Mouse (Mus musculus): ENCODE results near the gene Arid3c. TPM values are rescaled to one million over a fixed set of nuclear protein-coding genes. Genes with fewer than 3 reads are reported as not detected.
A peak's percentile ranks its signal among the peaks of the same experiment; 100 is the strongest.

Arid3c gene
- total and polyA plus RNA-seq, 3 experiments: not detected

- TF ChIP-seq MAX (IDR thresholded peaks at IDR 0.05; ENCODE audit: low read length): no peak
These were observed 16.7 kb downstream of the Arid3c start (continued) for GRCm38 (mm10) chr4:41714276-41714675.

GRCm38 (mm10) chr4:41713197-41714067 is 17.5 kb downstream of the Arid3c start, which contains the start of gene Rpp25l:
TSS of gene Rpp25l (minus strand) at chr4:41713534.
- H3K9me3 ChIP-seq (replicated peaks; ENCODE audit: low read length): no peaks in the 10 kb centered on the region
- peaks cover 8 to 22% of the 10 kb centered on the region in 2 experiments for H3K4me1 ChIP-seq (ENCODE audit: control insufficient read depth in 1 of 2, insufficient read depth in 2 of 2)
- H3K27me3 ChIP-seq (replicated peaks): no peaks in the 10 kb centered on the region
- H3K79me2 ChIP-seq (replicated peaks; ENCODE audit: control insufficient read depth, extremely low read depth, insufficient read depth, poor library complexity, severe bottlenecking): peaks cover 7% of the 10 kb centered on the region; the same call in 1 of the 2 replicates
- peak; percentile 67 for DNase-seq (ENCODE audit: extremely low read depth)
- peak within 1 kb of the TSS; percentile 89 for H3K4me2 ChIP-seq (ENCODE audit: insufficient read depth, low read depth, poor library complexity, severe bottlenecking)
- in situ Hi-C loops (cut with MboI; ENCODE audit: low pct_ligation_motif_present, low pct_unique_long_range_greater_than_20kb, low sequenced_read_pairs) (no loop called here), dilution Hi-C loops (cut with MboI; ENCODE audit: extremely low pct_ligation_motif_present, extremely low pct_unique_long_range_greater_than_20kb, low sequenced_read_pairs) (no loop called here)
- peak within 1 kb of the TSS; percentile 95 for H3K9ac ChIP-seq (ENCODE audit: insufficient read depth, low read depth)
- no peak within 1 kb of the TSS for H3K27ac ChIP-seq (ENCODE audit: insufficient read depth, low read depth)
- H3K4me3 ChIP-seq (replicated peaks in 1 of 3; ENCODE audit: low read depth in 2 of 3, low read length in 2 of 3, poor library complexity in 1 of 3): peak within 1 kb of the TSS; percentile 68 to 84 (median 84)
- peaks cover 30 to 59% of the 10 kb centered on the region in 2 experiments for H3K36me3 ChIP-seq (replicated peaks in 1 of 2; ENCODE audit: control insufficient read depth in 1 of 2, insufficient read depth in 1 of 2, low read length in 1 of 2)
- TF ChIP-seq CTCF (conservative IDR thresholded peaks at IDR 0.05 in 1 of 2, IDR thresholded peaks at IDR 0.05 in 1 of 2; ENCODE audit: low read depth in 2 of 2, low read length in 2 of 2): peak in 1 of 2 experiments; percentile 16; a peak in 1 of 4 replicates
- TF ChIP-seq CHD2 (IDR thresholded peaks at IDR 0.05; ENCODE audit: low read length): no peak
- TF ChIP-seq GABPA (IDR thresholded peaks at IDR 0.05; ENCODE audit: insufficient replicate concordance, low read depth, low read length): no peak
- no peak for TF ChIP-seq PAX5 (IDR thresholded peaks at IDR 0.05; ENCODE audit: low read length)
- TF ChIP-seq SMC3 (IDR thresholded peaks at IDR 0.05; ENCODE audit: low read depth, low read length): no peak; the same call in 1 of the 2 replicates
- TF ChIP-seq USF2 (conservative IDR thresholded peaks at IDR 0.05; ENCODE audit: low read depth, low read length): no peak
- no peak for TF ChIP-seq E2F4 (IDR thresholded peaks at IDR 0.05; ENCODE audit: insufficient replicate concordance, low read depth, low read length)
- TF ChIP-seq HCFC1 (IDR thresholded peaks at IDR 0.05; ENCODE audit: low read depth, low read length): peak; percentile 39
- TF ChIP-seq ELF1 (IDR thresholded peaks at IDR 0.05; ENCODE audit: low read depth, low read length): no peak
- TF ChIP-seq ETS1 (conservative IDR thresholded peaks at IDR 0.05; ENCODE audit: low read depth, low read length): no peak
- TF ChIP-seq POLR2A (IDR thresholded peaks at IDR 0.05; ENCODE audit: low read depth, low read length): peak; percentile 88
- TF ChIP-seq MAZ (IDR thresholded peaks at IDR 0.05; ENCODE audit: low read depth, low read length): no peak
- no peak for TF ChIP-seq ZNF384 (IDR thresholded peaks at IDR 0.05; ENCODE audit: low read depth, low read length)
- TF ChIP-seq RCOR1 (conservative IDR thresholded peaks at IDR 0.05; ENCODE audit: low read depth, low read length): no peak
- TF ChIP-seq TBP (conservative IDR thresholded peaks at IDR 0.05; ENCODE audit: low read depth, low read length): no peak
- no peak for TF ChIP-seq ZC3H11A (IDR thresholded peaks at IDR 0.05; ENCODE audit: low read depth, low read length)
- peak; percentile 29 for TF ChIP-seq MXI1 (IDR thresholded peaks at IDR 0.05; ENCODE audit: low read depth, low read length)
- no peak for TF ChIP-seq MEF2A (IDR thresholded peaks at IDR 0.05; ENCODE audit: borderline replicate concordance, low read depth, low read length)
- no peak for TF ChIP-seq IRF4 (IDR thresholded peaks at IDR 0.05; ENCODE audit: low read depth, low read length)
- peak; percentile 55 for TF ChIP-seq NRF1 (IDR thresholded peaks at IDR 0.05; ENCODE audit: low read depth, low read length)
- TF ChIP-seq JUND (conservative IDR thresholded peaks at IDR 0.05; ENCODE audit: low read depth, low read length): no peak
- TF ChIP-seq ZMIZ1 (IDR thresholded peaks at IDR 0.05; ENCODE audit: low read depth, low read length): peak; percentile 59; the same call in 1 of the 2 replicates
- no peak for TF ChIP-seq MAX (IDR thresholded peaks at IDR 0.05; ENCODE audit: low read length)
- TF ChIP-seq BHLHE40 (IDR thresholded peaks at IDR 0.05; ENCODE audit: low read depth, low read length): no peak
- peak; percentile 82 for TF ChIP-seq NELFE (IDR thresholded peaks at IDR 0.05; ENCODE audit: low read depth, low read length)
- TF ChIP-seq MYC (IDR thresholded peaks at IDR 0.05; ENCODE audit: low read depth, low read length): no peak
- TF ChIP-seq TCF12 (IDR thresholded peaks at IDR 0.05; ENCODE audit: low read depth, low read length): peak; percentile 83
- TF ChIP-seq UBTF (IDR thresholded peaks at IDR 0.05; ENCODE audit: low read depth, low read length): no peak
- no peak for TF ChIP-seq EP300 (IDR thresholded peaks at IDR 0.05; ENCODE audit: low read length)
- TF ChIP-seq KAT2A (IDR thresholded peaks at IDR 0.05; ENCODE audit: insufficient replicate concordance, low read length): no peak
- TF ChIP-seq POLR2AphosphoS2 (IDR thresholded peaks at IDR 0.05; ENCODE audit: low read depth, low read length): peak; percentile 56; the same call in 1 of the 2 replicates
- no peak for TF ChIP-seq JUN (IDR thresholded peaks at IDR 0.05; ENCODE audit: insufficient read depth, low read depth, low read length)
- TF ChIP-seq MAFK (IDR thresholded peaks at IDR 0.05; ENCODE audit: insufficient replicate concordance, low read length): no peak
- no peak for TF ChIP-seq USF1 (IDR thresholded peaks at IDR 0.05; ENCODE audit: low read depth, low read length)
- TF ChIP-seq ZKSCAN1 (IDR thresholded peaks at IDR 0.05; ENCODE audit: borderline replicate concordance, low read depth, low read length): no peak
- 0 out of 2 replicates have a peak, but pooled peaks have one; percentile 28 for TF ChIP-seq SIN3A (IDR thresholded peaks at IDR 0.05; ENCODE audit: low read length)

Data from CH12.LX (cell line).